Mouse (Mus musculus): ENCODE data around the gene Clcf1. TPM values are rescaled to one million over a fixed set of nuclear protein-coding genes. Genes with fewer than 3 reads are reported as not detected.

Gene Clcf1
- total RNA-seq, 2 experiments from 2014 or later: 1.5 to 1.9 TPM

DNA sequence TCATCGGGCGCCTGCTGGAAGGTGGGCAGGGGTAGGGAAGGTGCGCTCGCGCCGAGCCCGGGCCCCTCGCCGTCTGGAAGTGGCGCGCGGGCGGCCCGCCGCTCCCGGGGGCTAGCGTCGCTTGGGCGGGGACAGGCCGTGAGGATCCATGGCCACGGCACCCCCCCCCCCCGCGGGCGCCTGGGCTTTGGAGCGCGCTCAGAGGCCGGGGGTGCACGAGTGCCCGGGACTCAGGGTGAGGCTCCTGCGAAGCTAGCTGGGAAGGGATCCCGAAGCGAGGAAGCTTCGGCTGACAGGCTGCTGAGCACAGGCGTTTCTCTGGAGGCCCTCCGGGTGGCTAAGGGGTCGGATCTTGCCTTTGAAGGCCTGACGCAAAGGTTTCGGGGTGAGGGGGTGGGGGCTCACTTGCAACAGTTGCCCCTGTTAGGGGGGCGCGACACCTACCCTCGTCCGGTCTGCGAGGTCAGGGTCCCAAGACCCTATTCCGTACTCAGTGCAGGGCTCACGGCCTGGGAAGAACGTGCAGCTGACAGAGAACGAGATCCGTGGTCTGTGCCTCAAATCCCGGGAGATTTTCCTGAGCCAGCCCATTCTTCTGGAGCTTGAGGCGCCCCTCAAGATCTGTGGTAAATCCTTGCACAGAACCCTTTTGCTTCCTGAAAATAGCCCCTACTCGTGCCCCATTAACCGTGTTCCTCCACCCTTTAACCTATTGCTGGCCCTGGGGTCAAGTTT is 21.6 kb upstream of the Clcf1 start:
- no peak for DNase-seq (ENCODE audit: low spot score in 2 of 2)

DNA sequence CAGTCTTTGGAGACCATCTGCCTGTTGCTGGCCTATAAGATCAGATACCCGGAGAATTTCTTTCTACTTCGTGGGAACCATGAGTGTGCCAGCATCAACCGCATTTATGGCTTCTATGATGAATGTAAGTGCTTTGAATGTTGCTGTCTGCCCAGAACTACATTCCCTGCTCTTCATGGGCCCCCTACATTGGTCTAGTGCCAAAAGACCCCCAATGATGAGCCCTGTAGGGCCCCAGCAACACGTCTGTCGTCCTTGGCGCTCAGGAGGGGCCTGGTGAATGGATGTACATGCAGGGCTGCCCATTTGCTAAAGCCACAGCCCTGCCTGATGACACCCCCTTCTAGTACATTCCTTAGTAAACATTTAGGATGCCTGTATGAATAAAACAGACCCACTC is 20.9 kb upstream of the Clcf1 start:
- DNase-seq (ENCODE audit: low spot score in 2 of 2): no peak

DNA sequence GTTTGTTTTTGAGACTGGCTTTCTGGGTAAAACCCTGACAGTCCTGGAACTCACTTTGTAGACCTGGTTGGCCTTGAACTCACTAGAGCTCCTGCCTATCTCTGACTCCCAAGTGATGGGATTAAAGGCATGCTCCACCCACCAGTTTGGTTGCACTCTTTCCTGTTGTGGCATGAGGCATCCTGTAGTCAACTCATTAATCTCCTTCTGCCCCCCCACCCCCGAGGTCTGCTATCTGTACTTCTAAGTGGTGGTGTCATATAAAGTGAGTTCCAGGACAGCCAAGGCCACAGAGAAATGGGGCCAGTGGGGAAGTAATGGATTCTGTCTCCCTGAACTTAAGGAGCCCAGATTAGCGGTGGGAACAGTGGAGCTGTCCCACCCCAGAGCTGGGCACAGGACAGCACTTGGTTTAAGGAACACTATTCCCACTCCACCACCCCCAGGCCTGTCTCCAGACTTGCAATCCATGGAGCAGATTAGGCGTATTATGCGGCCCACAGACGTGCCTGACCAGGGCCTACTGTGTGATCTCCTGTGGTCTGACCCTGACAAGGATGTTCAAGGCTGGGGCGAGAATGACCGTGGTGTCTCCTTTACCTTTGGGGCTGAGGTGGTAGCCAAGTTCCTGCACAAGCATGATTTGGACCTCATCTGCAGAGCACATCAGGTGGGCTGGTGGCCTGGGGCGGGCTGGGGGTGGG is 19.9 kb upstream of the Clcf1 start:
- no peak for DNase-seq (ENCODE audit: low spot score in 2 of 2)

DNA sequence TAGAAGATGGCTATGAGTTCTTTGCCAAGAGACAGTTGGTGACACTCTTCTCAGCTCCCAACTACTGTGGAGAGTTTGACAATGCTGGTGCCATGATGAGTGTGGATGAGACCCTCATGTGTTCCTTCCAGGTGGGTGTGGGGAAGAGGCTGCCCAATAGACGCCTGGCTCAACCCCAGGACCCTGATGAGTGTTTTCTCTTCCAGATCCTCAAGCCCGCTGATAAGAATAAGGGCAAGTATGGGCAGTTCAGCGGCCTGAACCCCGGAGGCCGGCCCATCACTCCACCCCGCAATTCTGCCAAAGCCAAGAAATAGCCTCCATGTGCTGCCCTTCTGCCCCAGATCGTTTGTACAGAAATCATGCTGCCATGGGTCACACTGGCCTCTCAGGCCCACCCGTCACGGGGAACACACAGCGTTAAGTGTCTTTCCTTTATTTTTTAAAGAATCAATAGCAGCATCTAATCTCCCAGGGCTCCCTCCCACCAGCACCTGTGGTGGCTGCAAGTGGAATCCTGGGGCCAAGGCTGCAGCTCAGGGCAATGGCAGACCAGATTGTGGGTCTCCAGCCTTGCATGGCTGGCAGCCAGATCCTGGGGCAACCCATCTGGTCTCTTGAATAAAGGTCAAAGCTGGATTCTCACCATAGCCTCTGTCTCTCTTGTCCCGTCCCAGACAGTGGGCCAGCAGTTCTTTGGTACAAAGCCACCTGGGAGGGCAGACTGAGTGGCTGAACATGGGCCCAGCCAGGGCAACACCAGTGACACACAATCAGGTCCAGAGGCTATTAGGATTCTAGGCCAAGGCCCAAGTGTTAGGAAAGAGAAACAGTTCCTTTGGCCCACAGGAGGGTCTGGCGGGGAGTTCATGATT is 19.0 kb upstream of the Clcf1 start:
- no peak for DNase-seq (ENCODE audit: low spot score in 2 of 2)

DNA sequence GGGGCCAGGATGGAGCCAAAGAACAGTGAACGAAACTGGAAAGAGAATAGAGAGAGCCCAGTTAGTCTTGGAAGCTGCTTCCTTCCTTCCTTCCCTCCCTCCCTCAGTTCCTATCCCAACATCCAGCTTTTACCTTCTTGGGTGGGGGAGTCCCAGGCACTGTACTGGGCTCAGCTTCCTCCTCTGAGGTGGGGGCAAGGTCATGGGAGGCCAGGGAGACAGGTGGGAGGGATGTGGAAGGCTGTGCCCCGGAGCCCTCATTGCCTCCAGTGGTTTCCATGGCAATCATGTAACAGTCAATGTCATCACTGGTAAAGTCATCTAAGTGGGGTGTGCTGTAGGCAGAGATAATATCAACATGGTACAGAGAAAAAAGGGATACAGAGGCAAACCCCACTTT is 18.0 kb upstream of the Clcf1 start:
- no peak for DNase-seq (ENCODE audit: low spot score in 2 of 2)

DNA sequence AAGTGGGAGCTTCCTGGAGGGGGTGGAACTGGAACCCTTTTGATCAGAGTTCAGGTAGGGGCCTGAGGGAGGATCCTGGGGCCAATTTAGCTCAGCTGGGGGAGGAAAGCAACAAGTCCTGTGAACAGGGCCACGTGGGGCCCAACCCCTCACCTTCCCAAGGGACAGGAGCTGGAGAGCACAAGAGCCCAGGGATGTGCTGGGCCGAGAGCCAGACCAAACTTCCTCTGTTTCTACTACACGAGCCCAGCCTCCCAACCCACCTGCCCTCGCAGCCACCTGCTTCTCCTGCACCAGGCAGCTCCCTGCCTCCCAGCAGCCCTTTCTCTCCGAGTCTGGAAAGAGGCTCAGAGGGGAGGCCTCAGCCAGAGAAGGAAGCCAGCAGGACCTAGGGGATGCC is 17.5 kb upstream of the Clcf1 start:
- DNase-seq (ENCODE audit: low spot score in 2 of 2): peak in 1 of 2 experiments; percentile 23

DNA sequence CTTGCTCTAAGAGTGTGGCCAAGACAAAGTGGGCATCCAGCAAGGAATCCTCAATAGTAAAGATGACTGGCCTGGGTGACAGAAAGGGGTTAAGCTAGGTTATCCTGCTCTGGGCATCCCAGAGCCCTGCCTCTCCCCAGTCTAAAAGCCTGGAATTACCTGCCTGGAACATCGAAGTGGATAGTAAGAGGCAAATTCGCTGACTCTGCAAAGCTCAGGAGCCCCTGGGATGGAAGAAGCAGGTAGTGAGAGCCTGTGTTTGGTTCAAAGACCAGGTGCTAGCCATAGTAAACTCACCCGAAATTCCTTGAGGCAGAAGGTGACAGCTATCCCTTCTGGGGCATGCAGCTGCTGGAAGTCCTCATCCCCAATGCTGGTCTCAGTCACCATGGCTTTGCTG is 16.9 kb upstream of the Clcf1 start:
- DNase-seq (ENCODE audit: low spot score in 2 of 2): no peak

DNA sequence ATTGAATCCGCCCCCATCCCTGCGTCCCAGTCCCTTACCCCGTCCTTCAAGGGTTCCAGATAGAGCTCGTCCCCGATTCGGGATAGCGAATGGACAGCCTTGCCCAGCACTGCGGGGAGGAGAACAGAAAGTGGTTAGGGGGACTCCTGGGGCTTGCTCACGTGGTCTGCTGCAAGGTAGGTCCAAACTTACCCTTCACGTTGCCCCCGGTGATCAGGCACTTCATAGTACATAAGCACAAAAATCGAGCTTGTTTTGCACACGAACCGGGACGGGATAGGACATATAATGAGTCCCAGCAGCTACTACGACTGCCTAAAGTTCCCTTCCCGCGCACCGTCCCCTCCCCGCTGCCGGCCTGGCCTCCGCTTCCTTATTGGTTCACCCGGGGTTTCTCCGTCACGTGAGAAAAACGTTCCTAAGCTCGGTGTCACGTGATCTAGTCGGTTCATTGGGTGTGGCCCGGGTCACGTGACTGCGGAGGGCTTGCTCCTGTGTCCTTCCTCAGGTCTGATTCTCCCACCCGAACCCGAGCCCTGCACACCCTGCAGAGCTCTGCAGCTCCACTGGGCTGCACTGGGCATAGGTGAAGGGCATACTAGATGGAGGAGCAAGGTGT is 12.6 kb upstream of the Clcf1 start, which contains the start of gene Rad9a:
Gene Rad9a, minus strand, starts transcription at position 372 of the 619 bp plus-strand sequence.
- DNase-seq (ENCODE audit: low spot score in 2 of 2): peak; percentile 95 to 97

DNA sequence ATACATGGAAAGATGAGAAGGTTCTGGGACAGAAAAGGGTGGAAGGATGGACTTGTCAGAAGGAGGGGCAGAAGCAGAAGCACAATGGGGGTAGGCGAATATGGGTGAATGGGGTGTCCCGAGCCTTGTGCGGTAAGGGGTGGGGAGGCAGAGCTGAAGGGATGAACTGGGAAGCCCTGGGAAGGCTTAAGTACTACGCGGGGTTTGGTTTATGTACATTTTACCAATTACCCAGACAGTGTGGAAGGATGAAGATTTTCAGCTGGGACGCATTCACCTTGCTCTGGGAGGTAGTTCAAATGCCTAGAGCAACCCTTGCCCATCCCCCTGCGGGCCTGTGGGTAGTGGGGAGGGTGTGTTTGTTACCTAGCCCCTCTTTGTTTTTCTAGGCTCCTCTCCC is 11.9 kb upstream of the Clcf1 start:
- DNase-seq (ENCODE audit: low spot score in 2 of 2): no peak

DNA sequence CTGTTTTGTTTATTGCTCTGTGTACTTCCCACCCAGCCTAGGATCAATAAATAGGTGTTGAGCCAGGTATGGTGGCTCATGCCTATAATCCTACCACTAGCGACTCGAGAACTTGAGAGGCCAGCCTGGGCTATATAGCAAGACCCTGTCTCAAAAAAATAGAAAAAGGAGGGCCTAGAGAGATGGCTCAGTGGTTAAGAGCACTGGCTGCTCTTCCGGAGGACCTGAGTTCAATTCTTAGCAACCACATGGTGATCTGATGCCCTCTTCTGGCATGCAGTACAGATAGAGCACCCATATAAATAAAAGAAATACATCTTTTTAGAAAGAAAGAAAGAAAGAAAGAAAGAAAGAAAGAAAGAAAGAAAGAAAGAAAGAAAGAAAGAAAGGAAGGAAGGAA is 10.9 kb upstream of the Clcf1 start:
- no peak for DNase-seq (ENCODE audit: low spot score in 2 of 2)

DNA sequence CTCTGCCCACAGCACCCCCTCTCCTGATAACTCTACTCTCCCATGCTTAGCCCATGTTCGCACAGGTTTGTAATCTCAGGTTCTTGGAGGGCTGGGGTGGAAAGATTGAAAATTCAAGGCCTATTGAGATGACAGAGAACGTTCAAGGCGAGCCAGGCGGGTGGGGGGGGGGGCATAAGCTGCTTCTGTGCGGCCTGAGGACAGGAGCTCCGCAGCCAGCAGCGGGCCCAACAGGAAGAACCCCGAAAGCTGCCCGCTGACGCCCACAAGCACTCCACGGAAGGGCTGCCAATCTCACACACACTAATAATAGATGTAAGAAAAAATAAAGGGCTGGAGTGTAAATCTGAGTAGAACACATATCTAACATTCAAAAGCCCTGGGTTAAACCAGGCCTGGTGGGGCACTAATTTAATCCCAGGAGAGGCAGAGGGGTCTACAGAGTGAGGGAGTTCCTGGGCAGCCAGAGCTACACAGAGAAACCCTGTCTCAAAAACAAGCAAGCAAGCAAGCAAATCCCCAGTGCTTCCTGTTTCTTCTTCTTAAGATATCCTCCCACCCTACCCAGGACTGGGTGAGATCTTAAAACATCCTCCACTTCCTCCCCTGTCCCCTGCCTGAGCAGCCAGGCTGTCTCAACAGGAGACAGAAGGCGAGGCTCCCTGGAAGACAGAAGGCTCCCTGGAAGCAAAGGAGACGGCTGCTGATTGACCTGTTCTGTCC is 10.3 kb upstream of the Clcf1 start:
- DNase-seq (ENCODE audit: low spot score in 2 of 2): no peak

DNA sequence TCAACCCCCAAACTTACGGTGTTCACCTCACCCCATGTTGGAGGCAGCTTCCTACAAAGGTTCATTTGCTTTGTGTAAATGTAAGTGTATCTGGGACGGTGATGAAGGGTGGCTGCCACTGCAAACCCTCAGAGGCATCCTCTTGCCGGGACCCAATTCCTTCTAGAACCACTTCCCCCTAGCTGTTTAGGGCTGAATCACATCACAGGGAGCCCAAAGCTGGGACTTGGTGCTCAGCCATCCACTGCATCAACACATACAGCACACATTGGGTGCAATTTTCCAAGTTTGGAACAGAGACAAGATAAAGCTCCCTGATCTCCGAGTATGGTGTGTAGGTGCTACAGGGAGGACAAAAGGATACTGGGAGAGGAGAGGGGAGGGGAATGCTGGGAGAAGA is 9.1 kb upstream of the Clcf1 start:
- DNase-seq (ENCODE audit: low spot score in 2 of 2): no peak

DNA sequence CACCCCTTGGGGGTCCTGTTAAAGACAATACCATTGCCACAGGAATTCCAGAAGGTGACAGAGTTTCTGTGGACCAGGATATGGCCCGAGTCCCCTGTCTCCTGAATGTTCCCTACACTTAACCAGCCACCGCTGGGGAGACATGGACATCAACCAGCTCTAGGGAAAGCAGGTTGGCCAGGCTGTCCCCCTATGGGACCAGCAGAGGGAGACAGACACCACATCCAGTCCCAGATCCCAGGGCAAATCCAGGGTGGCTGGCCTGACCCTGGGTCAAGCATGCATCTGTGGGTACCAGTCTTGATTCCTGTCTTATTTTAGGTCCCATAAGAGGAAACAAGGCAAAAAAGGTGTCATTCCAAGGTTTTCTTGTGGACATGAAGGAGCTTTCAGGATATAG is 7.1 kb upstream of the Clcf1 start:
- DNase-seq (ENCODE audit: low spot score in 2 of 2): peak; percentile 56 to 64

DNA sequence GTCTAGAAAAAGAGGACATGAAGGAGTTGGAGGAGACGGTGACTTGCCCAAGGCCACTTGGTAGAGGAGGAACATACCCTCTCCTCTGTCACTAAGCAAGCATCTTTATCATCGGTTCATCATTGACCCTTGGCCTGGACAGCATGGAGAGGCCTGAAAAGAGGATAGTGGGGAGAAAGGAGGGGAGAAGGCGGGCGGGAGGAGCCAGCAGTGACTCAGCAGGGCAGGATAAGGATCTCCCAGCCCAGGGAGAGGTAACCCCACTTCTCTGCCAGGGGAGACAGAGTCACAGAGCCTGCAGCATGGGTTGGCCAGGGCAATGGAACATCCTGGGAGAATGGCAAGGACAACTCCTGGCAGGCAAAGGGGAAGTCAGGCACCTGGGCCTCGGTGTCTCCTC is 5.5 kb upstream of the Clcf1 start:
- DNase-seq (ENCODE audit: low spot score in 2 of 2): no peak

DNA sequence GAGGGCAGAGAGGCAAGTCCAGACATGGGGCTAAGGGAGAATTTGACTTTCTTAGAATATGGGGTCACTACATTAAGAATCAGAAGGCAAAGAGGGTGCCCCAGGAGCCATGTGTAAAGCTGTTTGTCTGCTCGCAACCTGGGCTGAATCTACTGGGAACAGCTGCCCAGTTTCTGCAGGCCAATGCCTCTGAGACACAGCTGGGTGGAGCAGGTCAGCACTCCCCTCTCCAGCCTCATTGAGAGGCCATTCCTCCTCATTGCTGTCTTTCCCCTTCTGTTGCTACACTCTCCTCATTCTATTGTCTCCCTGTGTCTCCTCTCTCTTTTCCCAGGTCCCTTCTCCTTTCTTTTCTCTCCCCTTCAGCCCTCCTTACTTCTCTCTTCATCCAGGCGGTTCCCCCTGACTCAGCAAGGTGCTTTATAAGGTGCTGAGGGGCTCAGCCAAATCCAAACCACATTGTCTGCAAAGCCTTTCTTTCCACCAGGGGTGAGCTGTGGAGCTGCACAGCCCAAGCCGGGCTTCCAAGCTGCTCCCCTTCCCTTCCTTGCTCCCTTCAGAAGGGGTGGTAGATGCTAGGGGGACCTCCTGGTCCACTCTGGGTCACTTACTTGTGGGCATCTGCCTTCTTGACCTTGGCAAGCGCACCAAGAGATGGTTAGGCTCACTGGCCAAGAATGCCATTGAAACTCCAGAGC is 2.0 kb upstream of the Clcf1 start:
- DNase-seq (ENCODE audit: low spot score in 2 of 2): no peak

DNA sequence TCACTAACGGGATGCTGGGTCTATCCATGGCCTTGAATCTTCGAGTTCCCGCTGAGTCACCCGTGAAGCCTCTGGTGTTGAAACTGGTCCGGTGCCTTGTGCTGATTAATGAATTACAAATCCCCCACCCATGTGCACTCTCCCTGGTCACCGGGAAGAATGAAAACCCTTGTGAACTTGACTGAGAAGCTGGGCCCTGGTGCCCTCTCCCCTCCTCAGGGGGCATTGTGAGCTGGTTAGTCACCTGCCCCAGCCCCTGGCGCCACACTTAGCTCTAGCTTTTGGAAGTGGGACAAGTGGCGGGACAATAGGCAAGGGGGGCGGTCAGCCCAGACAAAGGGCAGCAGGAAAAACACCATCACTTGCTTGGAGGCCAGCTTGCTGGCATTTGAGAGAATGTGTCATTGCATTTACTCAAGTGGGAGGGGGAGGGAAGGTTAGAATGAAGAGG is 489 bp upstream of the Clcf1 start:
- no peak for DNase-seq (ENCODE audit: low spot score in 2 of 2)

DNA sequence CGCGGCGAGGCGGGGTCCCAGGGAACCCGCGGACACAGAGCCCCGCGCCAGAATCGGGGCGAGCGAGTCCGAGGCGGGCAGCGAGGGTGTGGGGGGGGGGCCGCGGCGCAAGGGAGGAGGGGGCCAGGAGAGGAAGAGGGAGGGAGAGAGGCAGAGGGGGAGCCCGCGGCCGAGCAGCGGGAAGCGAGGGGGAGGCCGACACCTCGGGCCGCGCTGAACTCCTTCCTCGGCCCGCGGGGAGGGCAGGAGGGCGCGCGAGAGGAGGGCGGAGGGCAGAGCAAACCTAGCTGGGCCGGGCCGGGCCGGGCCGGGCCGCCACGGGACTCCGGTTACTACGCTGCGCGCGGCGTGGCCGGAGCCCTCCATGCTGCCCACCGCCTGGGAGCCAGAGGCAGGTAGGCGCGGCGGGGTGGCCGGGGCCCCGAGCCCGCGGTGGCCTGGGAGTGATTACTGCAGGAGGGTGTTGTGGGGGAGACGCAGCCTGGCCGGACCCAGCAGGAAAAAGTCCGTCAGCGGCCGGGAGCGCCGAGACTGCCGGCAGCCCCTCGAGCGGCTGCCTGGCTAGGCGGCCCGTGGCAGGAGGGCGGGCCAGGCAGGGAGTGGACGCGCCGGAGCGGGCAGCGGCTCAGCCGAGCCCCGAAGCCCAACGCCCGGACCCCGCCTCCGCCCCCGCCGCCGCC is 873 bp downstream of the Clcf1 start:
- DNase-seq (ENCODE audit: low spot score in 2 of 2): no peak

DNA sequence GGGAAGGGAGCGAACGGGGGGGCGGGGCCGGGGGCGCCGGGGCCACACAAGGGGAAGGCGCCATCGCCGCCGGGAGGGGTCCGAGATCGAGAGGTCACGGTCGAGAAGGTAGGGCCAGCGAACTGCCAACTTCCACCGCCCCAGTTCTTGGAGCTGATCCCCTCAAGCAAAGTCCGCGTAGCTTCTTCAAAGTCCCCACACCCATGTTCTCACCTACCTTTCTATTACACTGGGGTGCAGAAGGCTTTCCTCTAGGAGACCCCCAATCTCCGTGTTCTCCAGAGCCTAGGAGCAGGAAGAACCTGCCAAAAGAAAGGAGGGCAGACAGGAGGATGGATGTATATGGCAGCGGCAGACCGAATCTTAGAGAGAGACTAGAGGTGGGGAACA is 1.4 kb downstream of the Clcf1 start:
- DNase-seq (ENCODE audit: low spot score in 2 of 2): no peak

DNA sequence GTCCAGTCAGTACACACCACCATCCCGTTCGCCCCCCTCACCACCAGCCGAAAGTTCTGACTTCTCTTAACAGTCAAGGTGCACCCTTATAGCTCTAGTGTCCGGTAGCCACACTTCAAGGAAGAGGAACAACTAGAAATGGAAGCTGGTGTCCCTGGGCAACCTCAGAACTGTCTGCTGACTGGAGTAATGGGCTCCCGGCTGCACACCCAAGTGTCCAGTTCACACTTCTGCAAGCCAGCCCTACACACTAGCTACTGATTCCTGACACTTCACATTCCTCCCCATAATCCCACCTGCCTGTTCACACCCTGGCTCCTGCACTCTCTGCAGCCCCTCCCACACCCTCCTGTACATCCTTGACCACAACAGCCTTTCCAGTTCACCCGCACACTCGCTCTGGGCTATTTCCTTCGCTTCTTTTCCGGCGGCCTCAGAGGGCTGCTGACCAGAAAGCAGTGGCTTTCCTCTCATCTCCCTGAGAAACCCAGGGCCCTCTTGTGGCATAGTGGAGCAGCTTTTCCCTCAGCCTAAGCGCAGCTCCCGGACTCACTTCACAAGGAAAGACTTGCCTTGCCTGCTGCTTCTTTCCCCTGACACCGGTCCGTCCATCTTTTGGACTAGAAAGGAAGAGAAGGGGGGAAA is 2.1 kb downstream of the Clcf1 start:
- DNase-seq (ENCODE audit: low spot score in 2 of 2): no peak
